Comparison of ENCODE assay signal across 18 mouse cellular contexts in the genomic region with DNA sequence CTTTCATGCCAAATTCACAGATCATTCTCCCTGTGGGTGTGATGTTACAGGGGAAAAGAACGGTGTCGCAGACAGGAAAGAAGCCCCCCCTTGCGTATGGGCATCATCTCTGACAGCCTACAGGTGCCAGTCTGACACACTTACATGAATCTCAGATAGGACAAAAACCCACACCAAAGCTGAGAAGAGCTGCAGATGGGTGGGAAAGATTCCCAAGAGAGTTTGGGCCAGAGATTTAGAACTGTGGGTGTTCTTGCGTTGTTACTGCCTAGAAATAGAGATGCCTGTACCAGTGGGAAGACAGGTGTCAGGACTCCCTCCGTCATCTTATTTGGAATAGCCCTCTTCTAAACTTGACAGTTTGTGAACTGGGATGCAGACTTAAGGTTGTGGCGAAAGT.
DNase-seq lines count a peak whose midpoint lies in the region; ATAC-seq lines count a peak whose summit lies in the region.
"Had no signal": no experiment of that assay in that cellular context is flagged by ENCODE, and none has a peak within 500 bp of the region (broad histone marks: within the 10 kb centered on the region; RNA-seq: fewer than 3 reads in every experiment).

No protein-coding gene starts in this region.

- no peak for DNase-seq in frontal cortex, postnatal 25 days (ENCODE audit: low spot score in 2 of 2)
- peak; percentile 24 to 92 for DNase-seq in left cerebral cortex, postnatal 25 days (ENCODE audit: low spot score in 2 of 2)
- DNase-seq in left cerebral cortex, postnatal 10 days (ENCODE audit: extremely low spot score in 1 of 2, low spot score in 2 of 2) = no peak
- peak; percentile 12 to 54 for DNase-seq in right cerebral cortex, adult 2 months (ENCODE audit: low spot score in 2 of 2)
- peak; percentile 18 to 64 for DNase-seq in right cerebral cortex, postnatal 36 days (ENCODE audit: low spot score in 2 of 2)
- no peak for DNase-seq in gastrocnemius, adult 18-20 months (ENCODE audit: low spot score)
- no peak for DNase-seq in testis, postnatal 10 days (ENCODE audit: low spot score)
- DNase-seq: adrenal gland, postnatal 10 days; B cell, adult 2 months; cerebellum, adult 11-12 months; cerebellum, adult 9-10 months; cerebellum, postnatal 36 days; forebrain, postnatal 0 days; gastrocnemius, adult 2 months; gastrocnemius, postnatal 25 days; heart, postnatal 36 days had no signal

- ATAC-seq in frontal cortex, adult (ENCODE audit: low TSS enrichment) = peak; percentile 90
- ATAC-seq: forebrain, embryonic 13.5 days; forebrain, postnatal 0 days had no signal

- intact Hi-C loops in left cerebral cortex, postnatal 25 days (cut with DNase I) = loop anchor here (5.0 kb wide), 4 partner anchors 96 to 264 kb away; no protein-coding TSS in a partner anchor
- intact Hi-C loops in left cerebral cortex, postnatal 10 days (cut with DNase I) = no loop called here

Comparison
In these comparisons a context has a peak if more than half of its experiments do, and no peak if none do; other contexts are left out.
1. DNase-seq: peak in left cerebral cortex, postnatal 25 days (2 of 2), right cerebral cortex, adult 2 months (2 of 2) and right cerebral cortex, postnatal 36 days (2 of 2); none in frontal cortex, postnatal 25 days (0 of 2), left cerebral cortex, postnatal 10 days (0 of 2), gastrocnemius, adult 18-20 months (single experiment) and testis, postnatal 10 days (single experiment).